Mouse (Mus musculus): Measurements from ENCODE around the gene Rpl11. TPM values are rescaled to one million over a fixed set of nuclear protein-coding genes. Genes with fewer than 3 reads are reported as not detected.

The Rpl11 gene
- total RNA-seq, 1 experiment from 2014 or later: 605 TPM

- no peak for DNase-seq
Measured at GRCm38 (mm10) chr4:136027416-136028131, 25.7 kb downstream of the Rpl11 start.

- DNase-seq: no peak
Measured at GRCm38 (mm10) chr4:136025350-136025749, 27.9 kb downstream of the Rpl11 start.

GRCm38 (mm10) chr4:136022924-136023323, 30.3 kb downstream of the Rpl11 start:
- DNase-seq: no peak

GRCm38 (mm10) chr4:136021549-136022047, 31.6 kb downstream of the Rpl11 start, which contains the start of gene Eloa:
Gene Eloa, minus strand, starts transcription at chr4:136021763.
- peak; percentile 100 for DNase-seq

- no peak for DNase-seq
Measured at GRCm38 (mm10) chr4:136020743-136021548, 32.3 kb downstream of the Rpl11 start.

GRCm38 (mm10) chr4:136016059-136016602, 37.1 kb downstream of the Rpl11 start:
- no peak for DNase-seq

GRCm38 (mm10) chr4:136010586-136010985, 42.6 kb downstream of the Rpl11 start:
- DNase-seq: no peak

GRCm38 (mm10) chr4:136008782-136009447, 44.3 kb downstream of the Rpl11 start:
- no peak for DNase-seq

- DNase-seq: no peak
Measured at GRCm38 (mm10) chr4:136006821-136007220, 46.4 kb downstream of the Rpl11 start.

GRCm38 (mm10) chr4:136004921-136005320, 48.3 kb downstream of the Rpl11 start:
- DNase-seq: no peak

GRCm38 (mm10) chr4:136004107-136004675, 49.0 kb downstream of the Rpl11 start:
- DNase-seq: no peak

- no peak for DNase-seq
Measured at GRCm38 (mm10) chr4:135995118-135995517, 58.1 kb downstream of the Rpl11 start.

GRCm38 (mm10) chr4:135993941-135994340, 59.3 kb downstream of the Rpl11 start:
- no peak for DNase-seq

GRCm38 (mm10) chr4:135987714-135988113, 65.5 kb downstream of the Rpl11 start:
- DNase-seq: no peak

- DNase-seq: peak; percentile 91
Measured at GRCm38 (mm10) chr4:135986943-135987710, 66.1 kb downstream of the Rpl11 start, which contains the start of gene Pithd1. Gene Pithd1, minus strand, starts transcription at chr4:135987264.

- DNase-seq: no peak
Measured at GRCm38 (mm10) chr4:135986301-135986942, 66.8 kb downstream of the Rpl11 start.

GRCm38 (mm10) chr4:135985769-135986168, 67.5 kb downstream of the Rpl11 start:
- no peak for DNase-seq

- DNase-seq: no peak
Measured at GRCm38 (mm10) chr4:135985193-135985592, 68.0 kb downstream of the Rpl11 start.

GRCm38 (mm10) chr4:135984556-135984955, 68.7 kb downstream of the Rpl11 start:
- DNase-seq: no peak

- DNase-seq: no peak
Measured at GRCm38 (mm10) chr4:135981524-135982063, 71.6 kb downstream of the Rpl11 start.

Measured in adrenal gland, postnatal 25 days (tissue).